Comparison of ENCODE assay signal across 8 mouse cellular contexts in the genomic region with DNA sequence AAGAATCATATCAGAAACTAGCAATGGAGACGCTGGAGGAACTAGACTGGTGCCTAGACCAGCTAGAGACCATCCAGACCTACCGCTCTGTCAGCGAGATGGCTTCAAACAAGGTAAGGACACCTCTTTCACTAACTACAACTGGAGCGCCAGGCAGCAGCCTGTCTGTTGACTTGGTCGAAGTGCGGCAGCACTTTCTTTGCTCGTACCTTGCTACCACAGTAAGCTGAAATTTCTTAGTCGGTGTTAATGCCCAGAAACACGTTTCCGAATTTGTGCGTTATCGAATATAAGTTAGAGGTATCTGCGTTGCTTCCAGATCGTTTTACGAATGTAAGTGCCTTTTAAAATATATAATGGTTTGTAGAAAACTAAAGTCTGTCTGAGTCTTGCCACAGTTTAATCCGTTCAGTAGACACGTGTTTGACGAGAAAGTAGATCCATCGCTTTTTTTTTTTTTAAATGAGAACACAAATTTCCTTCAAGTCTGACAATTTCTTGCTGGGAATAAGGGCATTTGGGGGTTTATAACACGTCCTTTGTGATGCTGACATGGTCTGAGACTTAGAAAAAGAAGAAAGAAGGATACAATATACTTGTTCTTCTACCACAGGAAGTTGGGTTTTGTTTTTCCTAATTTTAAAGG.
A peak's percentile ranks its signal among the peaks of the same experiment; 100 is the strongest.
DNase-seq lines count a peak whose midpoint lies in the region; ATAC-seq and TF ChIP-seq lines count a peak whose summit lies in the region.

No protein-coding gene starts in this region.

- H3K9me3 ChIP-seq in heart, embryonic 10.5 days = no peaks in the 10 kb centered on the region
- H3K9me3 ChIP-seq in forebrain, postnatal 0 days (ENCODE audit: low read length) = no peaks in the 10 kb centered on the region

- whole genome bisulfite sequencing in heart, embryonic 10.5 days = 7% methylated on average over 20 of the region's 20 CpGs
- 6% methylated on average over 20 of the region's 20 CpGs for WGBS in forebrain, postnatal 0 days
- 1% methylated on average over 20 of the region's 20 CpGs for WGBS in liver, adult 2 months
- WGBS in spleen, adult 2 months = under 1% methylated on average over 20 of the region's 20 CpGs

- ATAC-seq in forebrain, postnatal 0 days = no peak

- TF ChIP-seq CTCF in forebrain, postnatal 0 days (IDR thresholded peaks at IDR 0.05; ENCODE audit: low read depth) = no peak
- TF ChIP-seq CTCF in liver, adult 2 months (IDR thresholded peaks at IDR 0.05; ENCODE audit: low read depth, low read length) = no peak
- TF ChIP-seq CTCF in spleen, adult 2 months (IDR thresholded peaks at IDR 0.05; ENCODE audit: extremely low read depth, insufficient read depth, insufficient read length, insufficient replicate concordance) = no peak

- peaks cover 53% of the 10 kb centered on the region for H3K4me1 ChIP-seq in heart, embryonic 10.5 days
- H3K4me1 ChIP-seq in forebrain, postnatal 0 days (ENCODE audit: insufficient read depth) = peaks cover 15% of the 10 kb centered on the region; the same call in 1 of the 2 replicates
- H3K4me1 ChIP-seq in liver, adult 2 months (ENCODE audit: control insufficient read depth, insufficient read depth, low read length) = peaks cover 27% of the 10 kb centered on the region
- peaks cover 26% of the 10 kb centered on the region for H3K4me1 ChIP-seq in spleen, adult 2 months (ENCODE audit: control insufficient read depth, insufficient read depth, insufficient read length)

- H3K4me3 ChIP-seq in heart, embryonic 10.5 days = peak overlapping the region; percentile 67
- peak overlapping the region; percentile 39 for H3K4me3 ChIP-seq in forebrain, postnatal 0 days (ENCODE audit: low read depth, low read length)
- H3K4me3 ChIP-seq in liver, adult 2 months (ENCODE audit: insufficient read depth, low read depth, low read length) = peak overlapping the region; percentile 74
- H3K4me3 ChIP-seq in spleen, adult 2 months (ENCODE audit: extremely low read depth, insufficient read depth, insufficient read length) = peak overlapping the region; percentile 71

- H3K27ac ChIP-seq in heart, embryonic 10.5 days = peak overlapping the region; percentile 88
- H3K27ac ChIP-seq in forebrain, postnatal 0 days (ENCODE audit: low read depth, low read length) = peak overlapping the region; percentile 60
- peak overlapping the region; percentile 95 for H3K27ac ChIP-seq in liver, adult 2 months (replicated peaks; ENCODE audit: insufficient read depth, low read depth, low read length)
- peak overlapping the region; percentile 96 for H3K27ac ChIP-seq in spleen, adult 2 months (ENCODE audit: insufficient read depth, low read length)

- peak overlapping the region; percentile 42 for H3K9ac ChIP-seq in forebrain, postnatal 0 days
- H3K9ac ChIP-seq in liver, adult 2 months (ENCODE audit: low read depth, low read length) = peak overlapping the region; percentile 84

- H3K36me3 ChIP-seq in heart, embryonic 10.5 days = no peaks in the 10 kb centered on the region
- no peaks in the 10 kb centered on the region for H3K36me3 ChIP-seq in forebrain, postnatal 0 days (ENCODE audit: insufficient read depth)
- no peaks in the 10 kb centered on the region for H3K36me3 ChIP-seq in liver, adult 2 months (ENCODE audit: control insufficient read depth, insufficient read depth, low read length)
- H3K36me3 ChIP-seq in spleen, adult 2 months (ENCODE audit: control insufficient read depth, insufficient read depth, low read length) = peaks cover 4% of the 10 kb centered on the region

- H3K4me2 ChIP-seq in forebrain, postnatal 0 days (ENCODE audit: low read depth) = peak overlapping the region; percentile 58

- DNase-seq in heart, embryonic 10.5 days (ENCODE audit: low spot score) = no peak
- DNase-seq in heart, postnatal 4 days = no peak
- peak; percentile 3 for DNase-seq in R1 (ENCODE audit: low read depth, low spot score)
- DNase-seq in forebrain, postnatal 0 days = peak; percentile 30
- DNase-seq in liver, adult 2 months (ENCODE audit: extremely low read depth, low read depth, low spot score) = peak; percentile 80
- DNase-seq in spleen, adult 2 months (ENCODE audit: low read depth in 1 of 2, low spot score in 2 of 2) = peak in 1 of 2 experiments; percentile 47
- DNase-seq in urinary bladder, adult 2 months (ENCODE audit: low spot score) = no peak
- DNase-seq in gastrocnemius, postnatal 10 days = no peak

- peaks cover 18% of the 10 kb centered on the region; the same call in 1 of the 2 replicates for H3K79me2 ChIP-seq in liver, adult 2 months (ENCODE audit: control insufficient read depth, insufficient read depth, low read length)

- no peaks in the 10 kb centered on the region for H3K27me3 ChIP-seq in heart, embryonic 10.5 days (ENCODE audit: insufficient read depth, poor library complexity, severe bottlenecking)
- no peaks in the 10 kb centered on the region for H3K27me3 ChIP-seq in forebrain, postnatal 0 days (ENCODE audit: insufficient read depth, low read length)
- H3K27me3 ChIP-seq in liver, adult 2 months (ENCODE audit: control insufficient read depth, insufficient read depth, low read length) = no peaks in the 10 kb centered on the region
- H3K27me3 ChIP-seq in spleen, adult 2 months (ENCODE audit: control insufficient read depth, insufficient read depth, low read length) = no peaks in the 10 kb centered on the region

- no peak for TF ChIP-seq POLR2A in liver, adult 2 months (IDR thresholded peaks at IDR 0.05; ENCODE audit: extremely low read depth, insufficient read depth, low read length)
- TF ChIP-seq POLR2A in spleen, adult 2 months (IDR thresholded peaks at IDR 0.05; ENCODE audit: low read depth, low read length) = peak; percentile 32

Comparison
In these comparisons a context has a peak if more than half of its experiments do, and no peak if none do; other contexts are left out.
1. DNase-seq: peak in R1 (single experiment), forebrain, postnatal 0 days (single experiment) and liver, adult 2 months (single experiment); none in heart, embryonic 10.5 days (single experiment), heart, postnatal 4 days (single experiment), urinary bladder, adult 2 months (single experiment) and gastrocnemius, postnatal 10 days (single experiment).
2. Peak in every context shown above with its lines, with median percentiles within 50 percentile points of each other: H3K27ac ChIP-seq and H3K4me3 ChIP-seq.